Mouse (Mus musculus) lung, postnatal 36 days (tissue): Measurements from ENCODE around the gene BC048403.
A peak's percentile ranks its signal among the peaks of the same experiment; 100 is the strongest.
"Not testable (repeated sequence)": the region's sequence is repeated elsewhere in the genome, so short reads cannot be mapped to it uniquely, and the experiment has no call there.

Experiments used
- DNase-seq: peaks from one replicate; pipeline ENCODE4 v3.0.0; 2022; ENCODE audit warnings: mixed read lengths

The BC048403 gene

DNA sequence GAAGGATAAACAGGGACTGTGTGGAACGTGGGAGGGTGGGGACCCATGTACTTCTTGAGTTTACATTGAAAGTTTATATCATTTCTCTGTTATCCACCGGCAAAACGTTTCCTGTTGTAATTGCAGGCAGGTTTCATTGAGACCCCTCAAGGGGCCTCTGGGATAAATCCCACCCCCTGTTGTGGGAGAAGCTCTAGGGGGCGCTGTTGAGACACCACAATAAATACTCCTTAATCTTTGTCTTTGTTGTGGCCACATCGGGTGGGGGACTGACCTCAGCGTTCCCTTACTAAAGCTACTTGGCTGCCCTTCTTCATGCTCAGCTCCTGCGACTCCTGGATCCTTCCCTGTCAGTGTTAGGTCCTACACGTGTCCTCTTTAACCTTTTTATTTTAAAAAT is 19.4 kb downstream of the BC048403 start:
- DNase-seq = no peak

DNA sequence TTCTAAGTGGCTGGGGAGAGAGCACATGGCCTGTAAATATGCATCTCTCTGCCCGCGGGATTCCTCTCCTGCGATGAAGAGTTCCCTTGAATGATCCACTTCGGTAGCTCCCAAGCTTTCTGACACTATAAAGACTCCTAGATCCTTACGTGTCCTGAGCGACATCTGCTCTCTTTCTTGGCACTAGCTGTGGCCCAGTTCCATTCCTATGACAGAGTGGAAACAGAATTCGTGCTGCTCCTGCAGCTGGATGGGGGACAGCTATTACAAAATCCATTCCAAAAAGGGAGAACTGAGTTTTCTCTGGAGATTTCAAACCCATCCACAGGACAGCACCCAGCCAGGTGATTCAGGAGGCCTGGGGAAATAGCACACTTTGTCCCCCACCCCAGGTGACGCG is 22.4 kb downstream of the BC048403 start:
- DNase-seq = no peak

DNA sequence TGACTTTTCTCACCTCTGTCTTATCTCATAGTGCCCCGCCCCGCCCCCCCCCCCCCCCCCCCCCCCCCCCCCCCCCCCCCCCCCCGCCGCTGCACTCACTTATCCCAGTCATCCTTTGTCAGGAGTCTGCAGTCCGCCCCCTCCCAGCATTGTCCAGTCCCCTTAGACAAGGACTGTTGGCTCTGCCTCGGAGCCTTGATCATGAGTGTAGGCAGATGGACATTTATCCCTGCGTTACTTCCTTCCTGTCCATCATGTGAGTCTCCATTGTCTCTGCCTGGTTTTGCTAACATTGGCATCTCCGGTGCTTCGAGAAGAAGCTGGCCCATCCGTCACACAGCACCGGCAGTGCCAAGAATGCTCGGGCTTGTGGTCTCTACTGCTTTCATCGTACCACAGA is 23.5 kb downstream of the BC048403 start:
- peak; percentile 19 for DNase-seq

DNA sequence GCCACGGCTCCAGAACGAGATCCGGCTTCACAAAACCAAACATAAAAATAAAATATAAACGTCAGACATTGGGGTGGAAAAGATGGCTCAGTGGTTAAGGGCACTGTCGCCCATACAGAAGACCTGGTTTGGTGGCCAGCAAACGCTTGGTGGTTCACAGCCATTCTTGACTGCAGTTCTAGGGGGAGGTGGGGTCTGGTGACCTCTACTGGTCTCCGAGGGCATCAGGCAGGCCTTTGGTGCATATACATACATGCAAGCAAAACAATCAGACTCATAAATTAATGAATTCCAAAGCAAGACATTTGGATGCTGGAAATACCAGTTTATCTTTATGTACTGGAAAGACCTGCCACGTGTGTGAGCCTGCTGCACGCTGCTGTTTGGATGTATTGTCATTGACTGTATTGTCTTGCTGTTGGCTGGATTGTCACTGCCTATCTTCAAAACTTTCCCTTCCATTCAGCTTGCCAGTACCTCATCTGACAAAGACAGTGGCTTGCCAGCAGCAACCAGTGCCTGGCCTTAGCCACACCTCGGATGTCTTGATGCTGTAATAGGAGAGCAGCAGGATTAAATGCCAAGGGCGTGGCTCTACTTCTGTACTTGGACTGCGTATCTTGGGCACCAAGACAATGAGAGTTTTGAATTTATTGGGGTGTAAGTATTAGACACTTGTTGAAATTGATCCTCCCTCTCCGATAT is 24.9 kb downstream of the BC048403 start:
- no peak for DNase-seq

DNA sequence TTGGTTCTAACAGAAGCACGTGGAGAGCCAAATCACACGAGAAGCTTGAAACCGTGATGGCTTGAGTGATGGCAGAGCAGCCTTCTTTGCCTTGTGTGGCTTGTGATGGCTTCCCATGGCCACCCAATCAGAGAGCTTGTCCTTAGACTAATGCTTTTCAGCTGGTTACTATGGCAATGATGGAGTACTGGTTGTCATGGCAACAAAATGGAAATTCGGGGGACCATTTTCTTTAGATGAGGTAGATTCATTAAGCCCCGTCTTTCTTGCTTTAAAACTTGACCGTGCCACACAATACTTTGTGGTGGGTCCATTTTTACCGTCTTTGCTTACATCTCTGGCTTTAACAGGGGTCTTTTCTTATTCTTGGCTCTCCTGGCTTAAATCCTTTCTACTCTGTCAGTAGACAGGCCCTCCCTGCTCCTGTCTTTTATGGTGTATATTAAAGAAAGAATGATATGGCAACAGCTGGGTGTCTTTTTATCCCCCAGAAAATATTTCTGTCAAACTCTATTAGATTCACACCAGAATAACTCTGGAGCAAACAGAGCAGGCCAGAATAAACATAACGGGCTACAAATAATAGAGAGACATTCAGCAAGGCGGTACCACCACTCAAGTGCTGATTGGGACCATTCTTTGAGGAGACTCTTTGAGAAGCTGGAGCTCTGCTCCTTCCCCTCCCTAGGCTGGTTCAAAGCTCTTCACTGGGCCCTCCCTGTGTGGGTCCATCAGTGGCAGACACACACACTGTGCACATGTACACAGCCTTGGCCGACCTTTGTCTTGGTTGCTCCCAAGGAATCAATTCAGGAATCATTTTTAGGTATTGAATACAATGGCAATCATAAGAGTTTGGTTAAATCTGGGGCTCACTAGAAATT is 25.7 kb downstream of the BC048403 start:
- DNase-seq = no peak

DNA sequence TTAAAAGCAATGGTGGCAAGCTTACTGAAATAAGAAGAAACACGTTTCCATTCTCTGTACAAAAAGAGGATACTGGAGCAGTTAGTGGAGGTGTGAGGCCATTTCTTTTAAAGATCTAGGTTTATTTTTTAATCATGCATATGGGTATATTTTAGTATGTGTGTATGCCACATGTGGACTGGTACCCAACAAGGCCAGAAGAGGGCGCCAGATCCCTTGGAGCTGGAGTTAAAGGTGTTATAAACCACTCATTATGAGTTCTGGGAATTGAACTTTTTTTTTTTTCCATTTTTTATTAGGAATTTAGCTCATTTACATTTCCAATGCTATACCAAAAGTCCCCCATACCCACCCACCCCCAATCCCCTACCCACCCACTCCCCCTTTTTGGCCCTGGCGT is 27.6 kb downstream of the BC048403 start:
- not testable (repeated sequence) for DNase-seq

DNA sequence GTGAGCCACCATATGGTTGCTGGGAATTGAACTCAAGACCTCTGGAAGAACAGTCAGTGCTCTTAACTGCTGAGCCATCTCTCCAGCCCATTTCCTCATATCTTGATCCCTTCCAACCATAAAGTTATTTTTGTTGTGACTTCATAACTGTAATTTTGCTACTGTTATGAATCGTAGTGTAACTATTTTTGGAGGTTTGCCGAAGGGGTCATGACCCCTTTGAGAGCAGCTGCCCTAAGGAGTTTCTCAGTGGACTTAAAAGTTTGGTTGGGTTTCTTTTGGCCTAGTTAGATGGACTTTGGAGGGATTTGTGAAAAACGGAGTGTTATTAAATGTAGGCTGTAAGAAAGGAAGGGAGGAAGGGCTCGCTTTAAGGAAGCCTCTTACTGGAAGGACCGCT is 30.0 kb downstream of the BC048403 start:
- DNase-seq = no peak

DNA sequence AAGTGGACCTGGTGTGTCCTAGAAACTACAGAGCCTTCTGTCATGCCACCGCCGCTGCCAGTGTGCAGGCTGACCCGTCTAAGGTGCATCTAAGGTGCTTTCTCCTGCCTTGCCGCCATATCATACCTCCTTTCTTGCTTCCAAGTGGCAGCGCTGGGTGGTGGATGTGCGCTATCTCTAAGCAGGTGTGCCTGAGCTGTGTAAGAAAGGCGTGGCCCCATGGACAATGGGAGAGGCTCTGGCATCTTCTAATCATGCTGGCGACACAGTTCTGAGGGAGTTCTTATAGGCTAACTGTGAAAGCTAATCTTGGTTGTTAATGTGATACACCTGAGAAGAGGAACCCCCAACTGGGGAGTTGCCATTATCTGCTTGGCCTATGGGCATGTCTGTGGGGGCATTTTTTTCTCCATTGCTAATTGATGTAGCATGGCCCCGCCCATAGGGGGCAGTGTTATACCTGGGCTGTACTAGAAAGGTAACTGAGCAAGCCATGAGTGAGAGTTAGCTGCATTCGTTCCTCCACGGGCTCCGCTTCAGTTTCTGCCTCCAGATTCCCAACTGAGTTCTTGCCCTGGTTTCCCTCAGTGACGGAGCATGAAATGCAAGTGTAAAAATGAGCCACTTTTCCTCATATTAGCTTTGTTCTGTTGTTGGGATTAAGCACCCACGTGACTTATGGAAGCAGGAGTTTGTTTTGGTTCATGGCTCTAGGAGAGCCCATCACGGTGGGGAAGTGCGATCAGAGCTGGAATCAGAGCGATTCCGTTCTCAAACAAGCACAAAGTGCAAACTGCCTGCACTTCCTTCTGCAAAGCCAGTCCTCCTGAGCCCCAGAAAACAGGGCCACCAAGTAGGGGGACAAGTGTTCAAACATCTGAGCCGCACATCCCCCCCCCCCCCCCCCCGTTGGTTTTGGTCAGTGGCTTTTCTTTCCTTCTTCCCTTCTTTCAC is 31.2 kb downstream of the BC048403 start:
- peak; percentile 53 for DNase-seq

DNA sequence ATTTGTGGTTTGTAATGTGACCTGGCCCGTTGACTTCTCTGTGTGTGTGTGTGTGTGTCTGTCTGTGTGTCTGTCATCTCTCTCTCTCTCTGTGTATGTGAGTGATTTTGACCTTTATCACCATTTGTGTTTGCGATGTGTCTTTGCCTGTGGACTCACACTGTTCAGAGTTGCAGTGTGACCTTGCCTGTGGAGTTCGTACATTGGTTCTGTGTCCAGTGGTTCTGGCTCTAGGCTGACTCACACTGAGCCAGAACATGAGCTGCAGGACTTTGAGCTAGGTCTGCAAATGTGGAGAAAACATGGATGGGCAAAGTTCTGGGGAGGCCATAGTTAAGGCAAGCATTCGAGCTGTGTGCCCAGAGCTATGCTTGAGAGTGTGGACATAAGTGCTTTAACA is 34.1 kb downstream of the BC048403 start:
- no peak for DNase-seq

DNA sequence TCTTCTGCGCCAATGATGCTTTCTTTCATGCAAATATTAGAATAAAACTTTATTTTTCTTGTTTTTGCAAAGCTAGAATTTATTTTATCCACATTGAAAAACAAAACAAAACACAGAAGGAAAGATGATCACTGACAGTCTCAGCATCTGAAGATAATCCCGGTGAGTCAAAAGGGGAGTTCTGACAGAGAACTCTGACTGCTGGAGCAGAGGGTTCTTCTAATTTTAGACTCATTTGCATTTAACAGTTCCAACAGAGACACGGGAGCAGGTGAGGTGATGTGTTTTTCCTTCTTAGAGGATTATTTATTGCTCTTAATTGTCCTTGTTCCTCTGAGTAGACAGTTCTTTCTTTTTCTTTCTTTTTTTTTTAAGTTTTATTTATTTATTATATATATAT is 36.3 kb downstream of the BC048403 start:
- DNase-seq = no peak

DNA sequence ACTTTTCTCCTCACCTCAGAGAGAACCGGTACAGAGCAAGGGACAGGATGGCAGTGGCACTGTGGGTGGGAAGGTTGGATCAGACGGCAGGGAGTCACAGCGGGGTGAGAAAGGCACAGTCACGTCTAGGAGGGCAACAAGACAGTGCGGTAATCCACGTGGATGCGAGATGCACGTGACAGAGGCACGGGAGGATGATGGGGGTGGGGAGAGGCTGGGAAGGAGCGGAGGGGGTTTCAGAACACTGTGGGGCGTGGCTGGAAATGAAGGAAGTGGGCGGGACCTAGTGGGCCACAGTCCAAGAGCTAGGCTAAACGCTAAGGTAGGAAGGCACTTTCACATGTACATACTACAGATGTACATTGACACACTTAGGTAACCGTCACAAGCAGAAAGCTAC is 41.4 kb downstream of the BC048403 start:
- peak; percentile 56 for DNase-seq

DNA sequence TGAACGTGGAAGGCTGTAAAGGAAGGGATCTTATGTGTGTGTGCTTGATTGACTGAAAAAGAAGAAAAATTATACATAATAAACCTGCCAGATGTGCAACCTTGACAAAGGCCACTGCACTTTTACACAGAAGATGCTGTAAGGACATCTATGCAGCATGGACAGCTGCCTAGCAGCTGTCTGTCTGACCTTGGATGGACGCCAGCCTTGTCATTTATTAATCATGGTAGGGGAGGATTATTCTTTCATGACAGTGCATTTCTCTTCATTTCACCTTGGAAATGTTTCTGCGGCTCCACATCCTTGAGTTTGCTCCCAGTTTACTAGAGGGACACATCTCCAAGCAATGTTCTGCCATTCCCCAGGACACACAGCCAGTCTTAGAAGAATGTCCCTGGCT is 48.8 kb downstream of the BC048403 start:
- no peak for DNase-seq

DNA sequence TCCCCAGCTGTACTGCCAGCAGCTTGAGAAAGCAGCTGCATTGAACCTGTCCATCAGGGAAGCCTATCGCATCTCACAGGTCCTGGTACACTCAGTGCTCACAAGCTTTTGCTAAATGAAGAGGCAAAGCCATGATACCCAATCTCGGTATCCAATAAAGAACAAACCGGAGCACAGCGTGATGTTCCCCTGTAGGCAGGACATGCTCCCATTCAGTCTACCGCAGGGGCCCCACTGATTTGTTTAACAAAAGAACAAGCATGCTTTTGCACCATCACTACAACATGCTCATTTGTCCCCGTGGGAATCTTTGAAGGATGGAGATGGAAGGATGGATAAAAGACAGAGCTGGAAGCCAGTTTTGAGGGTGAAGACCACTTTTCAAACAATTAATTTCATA is 50.3 kb downstream of the BC048403 start:
- DNase-seq = no peak

DNA sequence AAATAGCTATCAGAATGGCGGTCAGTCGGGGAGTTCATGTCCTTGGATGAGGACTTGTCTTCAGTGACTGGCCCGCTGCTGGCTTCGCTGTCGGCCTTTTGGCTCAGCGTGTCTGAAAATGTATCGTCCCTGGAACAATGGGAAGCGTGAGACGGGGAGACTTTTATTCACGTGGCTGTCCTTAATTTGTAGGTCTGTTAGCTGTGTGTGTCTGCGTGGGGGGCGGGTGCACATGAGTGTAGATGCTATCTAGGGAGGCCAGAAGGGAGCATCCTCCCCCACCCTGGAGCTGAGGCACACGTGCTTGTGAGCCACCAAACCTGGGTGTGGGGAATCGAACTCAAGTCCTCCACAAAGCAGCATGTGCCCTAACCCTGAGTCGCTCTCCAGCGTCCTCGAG is 52.9 kb downstream of the BC048403 start:
- no peak for DNase-seq

DNA sequence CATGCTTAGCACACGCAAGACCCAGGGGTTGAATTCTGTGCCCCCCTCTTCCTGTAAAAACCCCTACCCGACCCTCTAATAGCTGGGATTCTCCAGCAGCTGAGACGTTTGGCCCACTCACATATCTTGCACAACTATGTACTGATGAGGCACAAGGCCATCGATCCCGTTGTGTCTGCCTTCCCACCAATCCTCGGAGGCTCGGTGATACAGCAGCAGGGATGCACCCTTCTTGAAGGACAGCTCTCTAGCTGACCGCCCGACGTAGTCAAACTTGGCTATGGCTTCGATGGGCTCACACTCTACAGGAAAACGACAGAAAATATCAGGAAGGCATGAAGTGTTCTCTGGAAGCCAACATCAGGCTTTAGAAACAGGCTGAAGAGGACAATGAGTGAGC is 54.7 kb downstream of the BC048403 start:
- DNase-seq = no peak

DNA sequence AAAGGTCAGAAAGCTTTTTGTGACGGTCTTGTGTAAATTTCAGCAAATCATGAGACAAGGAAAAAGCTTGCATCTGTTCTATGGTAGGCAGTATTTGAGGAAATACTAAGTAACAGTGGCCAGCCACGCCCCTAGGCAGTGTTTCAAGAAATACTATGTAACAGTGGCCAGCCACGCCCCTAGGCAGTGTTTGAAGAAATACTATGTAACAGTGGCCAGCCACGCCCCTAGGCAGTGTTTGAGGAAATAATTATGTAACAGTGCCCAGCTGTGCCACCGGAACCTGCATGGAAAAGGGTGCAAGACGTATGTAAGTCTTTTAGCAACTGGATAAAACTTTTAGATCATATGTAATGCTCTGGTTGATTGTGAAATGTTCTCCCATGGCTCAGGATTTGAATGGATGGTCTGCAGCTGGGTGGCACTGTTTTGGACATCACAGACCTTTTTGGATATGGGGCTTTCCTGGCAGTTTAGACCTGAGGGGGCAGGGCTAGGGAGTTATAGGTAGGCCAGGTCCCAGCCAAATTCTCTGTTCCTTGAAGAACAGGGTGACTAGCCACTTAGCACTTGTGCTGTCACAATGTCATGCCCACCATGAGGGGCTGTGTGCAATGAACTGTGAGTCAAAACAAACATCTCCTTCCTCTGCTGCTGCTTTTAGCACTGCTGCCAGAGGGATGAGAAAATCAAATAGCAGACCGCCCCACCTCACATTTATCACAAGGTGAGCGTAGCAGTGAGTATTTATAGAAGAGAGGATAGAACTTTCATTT is 56.5 kb downstream of the BC048403 start:
- peak; percentile 93 for DNase-seq

DNA sequence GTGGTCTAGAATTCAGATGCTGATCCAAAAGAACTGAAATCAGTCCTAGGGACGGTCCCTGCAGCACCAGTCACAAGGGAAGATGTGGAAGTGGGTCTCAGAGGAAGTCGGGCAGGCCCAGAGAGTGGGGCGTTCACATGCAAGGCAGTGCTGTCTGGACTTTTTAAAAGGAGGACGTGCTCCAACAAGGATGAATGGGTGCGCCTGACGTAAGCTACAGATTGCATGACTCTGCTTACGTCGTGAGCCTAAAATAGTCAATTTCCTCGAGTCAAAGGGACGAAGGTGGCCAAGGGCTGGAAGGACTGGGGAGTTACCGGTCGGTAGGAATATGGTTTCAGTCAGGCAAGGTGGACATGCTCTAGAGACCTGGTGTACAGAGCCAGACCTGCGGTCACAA is 60.3 kb downstream of the BC048403 start:
- no peak for DNase-seq
